Mouse (Mus musculus): ENCODE data around the gene Dusp15. TPM values are rescaled to one million over a fixed set of nuclear protein-coding genes. Genes with fewer than 3 reads are reported as not detected.

The Dusp15 gene
- total and polyA plus RNA-seq, 2 experiments from 2014 or later, result 21.2 to 47.0 TPM

DNA sequence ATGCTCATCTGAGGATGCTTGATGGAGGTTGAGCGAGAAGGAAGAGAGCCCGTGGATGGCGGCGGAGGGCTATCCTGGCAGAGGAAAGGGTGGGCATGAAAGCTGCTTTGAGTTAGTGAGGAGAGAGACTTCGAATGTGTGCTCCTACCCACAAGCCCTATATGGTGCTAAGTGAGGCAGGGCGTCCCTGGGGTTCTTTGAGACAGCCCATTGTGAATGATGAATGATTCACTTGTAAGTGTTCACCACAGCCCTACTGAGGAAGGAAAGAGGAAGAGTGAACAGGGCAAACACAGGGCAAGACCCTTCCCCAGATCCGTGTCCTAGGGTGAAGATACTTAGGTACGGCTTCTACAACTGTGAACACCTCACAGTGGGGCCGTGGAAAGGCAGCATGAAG is 24.6 kb downstream of the Dusp15 start:
- H3K9ac ChIP-seq (replicated peaks; ENCODE audit: low read length), result no peak overlapping the region
- H3K4me1 ChIP-seq (ENCODE audit: insufficient read depth, low read length), result no peaks in the 10 kb centered on the region
- no peaks in the 10 kb centered on the region for H3K9me3 ChIP-seq (ENCODE audit: low read length)
- no peak overlapping the region for H3K4me3 ChIP-seq (ENCODE audit: low read length)
- DNase-seq (ENCODE audit: low spot score), result no peak
- H3K27ac ChIP-seq, result no peak overlapping the region
- no peak for TF ChIP-seq CTCF (IDR thresholded peaks at IDR 0.05; ENCODE audit: low read depth)
- no peaks in the 10 kb centered on the region for H3K36me3 ChIP-seq (ENCODE audit: insufficient read depth, low read length)
- no peak overlapping the region for H3K4me2 ChIP-seq (ENCODE audit: low read depth, low read length)
- 67% methylated on average over 9 of the region's 9 CpGs for WGBS
- H3K27me3 ChIP-seq (ENCODE audit: insufficient read depth, low read length), result no peaks in the 10 kb centered on the region
- no peak for ATAC-seq

DNA sequence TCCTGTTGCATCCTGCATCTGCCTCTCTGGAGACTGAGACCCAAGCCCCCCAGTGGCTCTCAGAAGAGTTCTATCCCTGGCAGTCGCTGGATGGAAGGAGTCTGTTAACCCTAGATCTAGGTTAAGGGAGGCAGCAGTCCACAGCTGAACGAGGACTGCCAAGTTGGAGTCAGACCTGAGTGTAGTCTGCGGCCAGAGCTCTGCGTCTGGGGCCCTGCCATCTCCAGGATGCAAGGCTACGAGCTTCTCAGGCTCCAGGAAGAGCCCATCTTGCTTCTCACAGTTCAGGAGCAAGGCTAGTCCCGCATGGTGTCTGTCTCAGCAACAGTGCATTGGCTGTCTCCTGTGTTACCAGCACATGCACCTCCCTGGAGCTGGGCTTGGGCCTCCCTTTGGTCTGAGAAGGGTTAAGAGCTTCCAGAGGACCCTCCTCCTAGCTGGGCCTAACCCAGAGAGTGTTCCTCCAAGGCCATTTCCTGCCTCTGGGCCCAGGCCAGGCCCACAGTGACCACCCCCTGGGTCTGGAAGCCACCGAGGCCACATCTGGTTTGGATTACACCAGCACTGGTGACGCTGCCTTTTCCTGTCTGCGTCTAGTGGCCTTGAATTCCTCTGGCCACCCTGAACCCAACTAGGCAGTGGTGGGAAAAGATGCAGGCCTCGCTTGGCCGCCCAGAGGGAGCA is 26.2 kb downstream of the Dusp15 start:
- H3K27me3 ChIP-seq (ENCODE audit: insufficient read depth, low read length), result no peaks in the 10 kb centered on the region
- H3K4me1 ChIP-seq (ENCODE audit: insufficient read depth, low read length), result no peaks in the 10 kb centered on the region
- 74% methylated on average over 11 of the region's 11 CpGs for WGBS
- no peak overlapping the region for H3K27ac ChIP-seq
- no peak overlapping the region for H3K9ac ChIP-seq (replicated peaks; ENCODE audit: low read length)
- H3K36me3 ChIP-seq (ENCODE audit: insufficient read depth, low read length), result no peaks in the 10 kb centered on the region
- H3K4me2 ChIP-seq (ENCODE audit: low read depth, low read length), result no peak overlapping the region
- H3K4me3 ChIP-seq (ENCODE audit: low read length), result no peak overlapping the region
- DNase-seq (ENCODE audit: low spot score) (no peak), ATAC-seq (no peak)
- no peak for TF ChIP-seq CTCF (IDR thresholded peaks at IDR 0.05; ENCODE audit: low read depth)
- no peaks in the 10 kb centered on the region for H3K9me3 ChIP-seq (ENCODE audit: low read length)

DNA sequence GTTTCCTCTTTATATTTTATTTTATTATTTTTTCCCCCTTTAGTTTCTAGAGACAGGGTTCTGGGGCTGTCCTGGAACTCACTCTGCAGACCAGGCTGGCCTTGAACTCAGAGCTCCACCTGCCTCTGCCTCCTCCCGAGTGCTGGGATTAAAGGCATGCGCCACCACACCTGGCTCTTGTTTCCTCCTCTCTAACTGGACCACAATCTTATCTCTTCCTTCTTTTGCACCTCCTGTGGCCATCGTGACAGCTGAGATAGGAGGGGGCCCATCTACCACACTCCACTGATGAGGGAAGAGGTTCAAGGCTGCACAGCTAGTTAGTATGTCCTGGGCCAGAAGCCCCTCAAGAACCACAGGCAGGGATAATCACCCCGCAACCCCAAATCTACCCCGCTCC is 27.0 kb downstream of the Dusp15 start:
- H3K9ac ChIP-seq (replicated peaks; ENCODE audit: low read length), result no peak overlapping the region
- H3K4me3 ChIP-seq (ENCODE audit: low read length), result no peak overlapping the region
- ATAC-seq (no peak), DNase-seq (ENCODE audit: low spot score) (no peak)
- no peak overlapping the region for H3K27ac ChIP-seq
- no peaks in the 10 kb centered on the region for H3K27me3 ChIP-seq (ENCODE audit: insufficient read depth, low read length)
- no peaks in the 10 kb centered on the region for H3K9me3 ChIP-seq (ENCODE audit: low read length)
- 95% methylated on average over 5 of the region's 5 CpGs for WGBS
- no peak overlapping the region for H3K4me2 ChIP-seq (ENCODE audit: low read depth, low read length)
- H3K4me1 ChIP-seq (ENCODE audit: insufficient read depth, low read length), result no peaks in the 10 kb centered on the region
- H3K36me3 ChIP-seq (ENCODE audit: insufficient read depth, low read length), result no peaks in the 10 kb centered on the region
- no peak for TF ChIP-seq CTCF (IDR thresholded peaks at IDR 0.05; ENCODE audit: low read depth)

DNA sequence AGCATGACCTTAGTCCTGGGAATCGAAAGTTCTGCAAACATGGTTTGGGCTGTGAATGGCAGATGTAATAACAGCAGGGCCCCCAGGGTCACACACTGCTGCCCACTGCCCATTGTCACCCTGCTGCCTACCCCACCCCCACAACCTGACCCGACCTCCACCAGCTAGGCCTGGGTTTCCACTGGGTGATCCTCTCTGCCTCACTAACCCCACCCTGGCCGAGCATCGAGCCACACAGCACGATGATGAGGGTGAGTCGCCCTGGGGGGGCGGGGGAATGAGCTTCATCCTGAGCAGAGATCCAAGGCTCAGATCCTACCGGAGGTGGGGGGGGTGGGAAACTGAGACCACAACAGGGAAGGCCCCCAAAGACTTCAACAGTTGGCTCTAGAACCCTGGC is 27.4 kb downstream of the Dusp15 start:
- no peak for TF ChIP-seq CTCF (IDR thresholded peaks at IDR 0.05; ENCODE audit: low read depth)
- no peak overlapping the region for H3K4me2 ChIP-seq (ENCODE audit: low read depth, low read length)
- DNase-seq (ENCODE audit: low spot score) (no peak), ATAC-seq (no peak)
- H3K4me1 ChIP-seq (ENCODE audit: insufficient read depth, low read length), result no peaks in the 10 kb centered on the region
- H3K36me3 ChIP-seq (ENCODE audit: insufficient read depth, low read length), result no peaks in the 10 kb centered on the region
- no peak overlapping the region for H3K9ac ChIP-seq (replicated peaks; ENCODE audit: low read length)
- 47% methylated on average over 8 of the region's 8 CpGs for WGBS
- H3K27ac ChIP-seq, result no peak overlapping the region
- no peaks in the 10 kb centered on the region for H3K27me3 ChIP-seq (ENCODE audit: insufficient read depth, low read length)
- H3K9me3 ChIP-seq (ENCODE audit: low read length), result no peaks in the 10 kb centered on the region
- H3K4me3 ChIP-seq (ENCODE audit: low read length), result no peak overlapping the region

DNA sequence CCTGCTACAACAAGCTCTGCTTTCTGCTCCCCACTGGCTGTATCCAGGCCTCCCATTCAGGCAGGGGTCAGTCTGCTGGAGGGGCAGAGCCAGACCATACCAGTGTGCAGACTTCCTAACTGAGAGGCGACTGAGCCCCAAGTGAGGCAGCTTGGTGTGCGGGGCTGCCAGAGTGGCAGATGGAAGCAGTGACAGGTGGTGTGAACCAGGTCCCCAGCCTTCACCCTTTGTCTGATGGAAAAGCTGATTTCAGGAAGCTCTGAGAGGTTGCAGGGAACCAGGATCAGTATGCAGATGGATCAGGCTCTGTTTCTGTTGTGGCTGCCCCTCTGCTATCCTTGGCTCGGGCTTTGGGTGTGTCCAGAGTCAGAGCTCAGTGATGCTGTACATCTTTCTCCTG is 27.9 kb downstream of the Dusp15 start:
- ATAC-seq, result peak; percentile 9; the same call in 1 of the 2 replicates
- WGBS, result 38% methylated on average over 3 of the region's 3 CpGs
- peak; percentile 41 for DNase-seq (ENCODE audit: low spot score)
- Histone ChIP-seq H3K9me3 (ENCODE audit: low read length) (no peaks in the 10 kb centered on the region), H3K4me3 (ENCODE audit: low read length) (no peak overlapping the region), H3K4me2 (ENCODE audit: low read depth, low read length) (no peak overlapping the region), H3K9ac (replicated peaks; ENCODE audit: low read length) (no peak overlapping the region), H3K4me1 (ENCODE audit: insufficient read depth, low read length) (no peaks in the 10 kb centered on the region), H3K36me3 (ENCODE audit: insufficient read depth, low read length) (no peaks in the 10 kb centered on the region), H3K27ac (peak overlapping the region; percentile 17; the same call in 1 of the 2 replicates), H3K27me3 (ENCODE audit: insufficient read depth, low read length) (no peaks in the 10 kb centered on the region)
- TF ChIP-seq CTCF (IDR thresholded peaks at IDR 0.05; ENCODE audit: low read depth), result no peak

DNA sequence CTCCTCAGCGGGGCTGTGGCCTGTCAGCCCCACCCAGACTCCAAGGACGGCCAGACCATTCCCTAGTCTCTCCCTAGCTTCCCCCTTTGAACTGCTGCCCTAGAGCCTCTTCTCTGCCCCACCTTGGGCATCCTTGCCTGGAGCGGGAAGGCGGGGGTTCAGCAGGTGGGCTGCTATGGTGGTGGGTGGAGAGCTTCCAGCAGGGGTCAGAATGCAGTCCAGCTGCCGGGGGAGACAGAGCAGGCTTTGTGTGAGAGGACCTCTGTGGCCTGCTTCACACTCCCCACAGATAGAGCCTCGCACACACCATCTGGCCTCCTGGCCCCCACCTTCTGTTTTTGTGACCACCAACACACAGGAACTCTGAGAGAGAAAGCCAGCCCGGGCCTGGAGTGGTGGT is 29.1 kb downstream of the Dusp15 start:
- Histone ChIP-seq H3K4me3 (ENCODE audit: low read length) (no peak overlapping the region), H3K27ac (peak overlapping the region; percentile 27; the same call in 1 of the 2 replicates), H3K9ac (replicated peaks; ENCODE audit: low read length) (no peak overlapping the region), H3K4me2 (ENCODE audit: low read depth, low read length) (no peak overlapping the region), H3K4me1 (ENCODE audit: insufficient read depth, low read length) (no peaks in the 10 kb centered on the region), H3K27me3 (ENCODE audit: insufficient read depth, low read length) (no peaks in the 10 kb centered on the region), H3K9me3 (ENCODE audit: low read length) (no peaks in the 10 kb centered on the region), H3K36me3 (ENCODE audit: insufficient read depth, low read length) (no peaks in the 10 kb centered on the region)
- DNase-seq (ENCODE audit: low spot score) (no peak), ATAC-seq (peak; percentile 46)
- TF ChIP-seq CTCF (IDR thresholded peaks at IDR 0.05; ENCODE audit: low read depth), result peak; percentile 32
- WGBS, result 37% methylated on average over 7 of the region's 7 CpGs

DNA sequence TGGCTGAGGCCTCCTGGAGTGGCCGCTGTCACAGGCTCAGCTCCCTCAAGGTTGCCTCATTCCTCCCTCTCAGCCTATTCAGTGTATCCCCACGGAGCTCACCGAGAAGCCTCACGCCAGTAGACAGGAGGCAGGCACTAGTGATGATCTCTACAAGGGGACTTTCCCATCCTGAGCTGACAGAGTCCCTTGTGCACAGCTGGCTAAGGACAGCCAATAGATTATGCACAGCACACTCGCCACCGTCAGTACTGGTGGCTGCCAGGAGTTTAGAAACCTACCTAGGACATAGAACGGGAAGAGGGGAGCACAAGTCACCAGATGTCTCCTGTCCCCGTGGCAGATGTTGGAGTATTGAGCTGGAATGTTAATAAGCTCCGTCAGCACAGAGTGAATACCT is 33.8 kb downstream of the Dusp15 start:
- no peak overlapping the region for H3K9ac ChIP-seq (replicated peaks; ENCODE audit: low read length)
- no peaks in the 10 kb centered on the region for H3K36me3 ChIP-seq (ENCODE audit: insufficient read depth, low read length)
- peaks cover 4% of the 10 kb centered on the region; the same call in 1 of the 2 replicates for H3K27me3 ChIP-seq (ENCODE audit: insufficient read depth, low read length)
- ATAC-seq, result no peak
- H3K9me3 ChIP-seq (ENCODE audit: low read length), result no peaks in the 10 kb centered on the region
- H3K27ac ChIP-seq, result no peak overlapping the region
- no peak overlapping the region for H3K4me2 ChIP-seq (ENCODE audit: low read depth, low read length)
- no peak overlapping the region for H3K4me3 ChIP-seq (ENCODE audit: low read length)
- TF ChIP-seq CTCF (IDR thresholded peaks at IDR 0.05; ENCODE audit: low read depth), result no peak
- DNase-seq (ENCODE audit: low spot score), result no peak
- no peaks in the 10 kb centered on the region for H3K4me1 ChIP-seq (ENCODE audit: insufficient read depth, low read length)
- WGBS, result 50% methylated on average over 9 of the region's 9 CpGs
